Mouse (Mus musculus) mesoderm, embryonic 11.5 days (tissue): ENCODE measurements around the gene Cdk10.
"Not testable (repeated sequence)": the region's sequence is repeated elsewhere in the genome, so short reads cannot be mapped to it uniquely, and the experiment has no call there.

Experiments used
- DNase-seq: peaks from one replicate; pipeline ENCODE4 v3.0.0-alpha.2; 2012; ENCODE audit warnings: low read depth, low spot score

The Cdk10 gene

GRCm38 (mm10) chr8:123224278-123225266 is at the start of gene Cdk10:
Gene Cdk10, plus strand, starts transcription at chr8:123224842.
- peak; percentile 91 for DNase-seq

- peak; percentile 69 for DNase-seq
Measured at GRCm38 (mm10) chr8:123181391-123181790, 43.3 kb upstream of the Cdk10 start.

GRCm38 (mm10) chr8:123185566-123186409 is 38.9 kb upstream of the Cdk10 start, which contains the start of gene Dpep1:
Gene Dpep1, plus strand, starts transcription at chr8:123186242.
- peak; percentile 68 for DNase-seq

- DNase-seq, result no peak
Measured at GRCm38 (mm10) chr8:123188006-123188405, 36.6 kb upstream of the Cdk10 start.

GRCm38 (mm10) chr8:123188841-123189240 is 35.8 kb upstream of the Cdk10 start:
- DNase-seq, result no peak

GRCm38 (mm10) chr8:123190678-123191077 is 34.0 kb upstream of the Cdk10 start:
- DNase-seq, result peak; percentile 84

GRCm38 (mm10) chr8:123191908-123192307 is 32.7 kb upstream of the Cdk10 start:
- no peak for DNase-seq

GRCm38 (mm10) chr8:123193771-123194170 is 30.9 kb upstream of the Cdk10 start:
- no peak for DNase-seq

- DNase-seq, result not testable (repeated sequence)
Measured at GRCm38 (mm10) chr8:123197016-123197415, 27.6 kb upstream of the Cdk10 start.

GRCm38 (mm10) chr8:123199864-123200263 is 24.8 kb upstream of the Cdk10 start:
- no peak for DNase-seq

GRCm38 (mm10) chr8:123202288-123202687 is 22.4 kb upstream of the Cdk10 start:
- DNase-seq, result peak; percentile 89

- no peak for DNase-seq
Measured at GRCm38 (mm10) chr8:123203571-123203970, 21.1 kb upstream of the Cdk10 start.

- no peak for DNase-seq
Measured at GRCm38 (mm10) chr8:123211876-123212275, 12.8 kb upstream of the Cdk10 start.

GRCm38 (mm10) chr8:123212321-123213117 is 12.1 kb upstream of the Cdk10 start, which contains the start of the genes Chmp1a and Spata33:
Gene Chmp1a, minus strand, starts transcription at chr8:123212763.
Gene Spata33, plus strand, starts transcription at chr8:123212832.
- DNase-seq, result peak; percentile 98

- DNase-seq, result no peak
Measured at GRCm38 (mm10) chr8:123213118-123213772, 11.4 kb upstream of the Cdk10 start.

- DNase-seq, result no peak
Measured at GRCm38 (mm10) chr8:123215430-123215829, 9.2 kb upstream of the Cdk10 start.

- DNase-seq, result no peak
Measured at GRCm38 (mm10) chr8:123220917-123221316, 3.7 kb upstream of the Cdk10 start.

GRCm38 (mm10) chr8:123228416-123228815 is 3.8 kb downstream of the Cdk10 start:
- DNase-seq, result no peak

- DNase-seq, result not testable (repeated sequence)
Measured at GRCm38 (mm10) chr8:123230326-123230725, 5.7 kb downstream of the Cdk10 start.

- no peak for DNase-seq
Measured at GRCm38 (mm10) chr8:123231742-123232141, 7.1 kb downstream of the Cdk10 start.

- DNase-seq, result no peak
Measured at GRCm38 (mm10) chr8:123232553-123232952, 7.9 kb downstream of the Cdk10 start.
